Mouse (Mus musculus): Measurements from ENCODE around the gene Cacna2d1. TPM values are rescaled to one million over a fixed set of nuclear protein-coding genes. Genes with fewer than 3 reads are reported as not detected.

Cacna2d1 gene
- polyA plus RNA-seq, 1 experiment from 2014 or later, result 13.1 TPM

DNA sequence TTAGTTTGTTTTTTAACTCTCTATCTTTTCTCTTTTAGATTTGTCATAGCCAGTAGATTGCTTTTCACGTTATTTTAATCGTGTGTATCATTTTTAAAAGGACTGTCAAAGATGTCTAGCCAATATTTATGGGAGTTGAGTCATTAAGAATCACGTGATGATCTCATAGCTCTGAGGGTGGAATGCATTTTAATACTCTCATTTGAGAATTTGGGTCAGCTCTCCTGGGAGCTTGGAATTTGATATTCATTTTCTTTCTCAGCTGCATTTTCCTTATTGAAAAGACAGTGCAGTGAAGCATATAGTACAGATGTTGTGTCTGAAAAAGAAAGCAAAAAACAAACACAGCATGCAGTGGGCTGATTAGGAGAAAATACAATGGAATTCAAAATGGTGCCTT is 129.5 kb downstream of the Cacna2d1 start:
- 51% methylated on average over 3 of the region's 3 CpGs for WGBS
- Histone ChIP-seq H3K36me3 (ENCODE audit: control insufficient read depth, insufficient read depth, low read length) (no peaks in the 10 kb centered on the region), H3K9ac (ENCODE audit: low read length) (no peak overlapping the region), H3K9me3 (replicated peaks; ENCODE audit: control insufficient read depth, low read length) (no peaks in the 10 kb centered on the region), H3K4me1 (ENCODE audit: control insufficient read depth, insufficient read depth, low read length) (no peaks in the 10 kb centered on the region), H3K27me3 (ENCODE audit: control insufficient read depth, insufficient read depth, low read length) (no peaks in the 10 kb centered on the region), H3K4me2 (ENCODE audit: low read depth, low read length) (no peak overlapping the region), H3K4me3 (replicated peaks; ENCODE audit: low read length) (no peak overlapping the region), H3K27ac (ENCODE audit: low read length) (no peak overlapping the region)
- no peak for ATAC-seq (ENCODE audit: insufficient read depth, low FRiP score)

DNA sequence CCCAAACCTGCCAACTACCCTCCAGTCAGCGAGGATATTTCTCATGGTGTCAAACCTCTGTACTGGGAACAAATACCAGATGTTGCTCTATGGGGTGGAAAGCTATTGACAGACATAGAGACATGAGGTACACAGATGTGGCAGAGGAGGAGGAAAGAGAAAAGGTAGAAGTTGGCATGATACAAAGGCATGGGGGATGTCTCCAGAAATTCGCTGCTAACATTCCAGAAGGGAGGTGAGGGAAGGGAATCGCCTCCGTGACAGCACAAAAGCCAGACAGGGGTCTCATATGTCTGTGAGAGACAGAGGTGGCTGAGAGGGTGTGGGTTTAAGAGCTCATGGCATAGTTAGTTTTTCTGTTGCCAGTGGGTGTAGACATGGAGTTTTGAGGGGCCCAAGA is 131.3 kb downstream of the Cacna2d1 start:
- Histone ChIP-seq H3K4me1 (ENCODE audit: control insufficient read depth, insufficient read depth, low read length) (no peaks in the 10 kb centered on the region), H3K4me2 (ENCODE audit: low read depth, low read length) (no peak overlapping the region), H3K4me3 (replicated peaks; ENCODE audit: low read length) (no peak overlapping the region), H3K36me3 (ENCODE audit: control insufficient read depth, insufficient read depth, low read length) (no peaks in the 10 kb centered on the region), H3K27ac (ENCODE audit: low read length) (no peak overlapping the region), H3K9me3 (replicated peaks; ENCODE audit: control insufficient read depth, low read length) (no peaks in the 10 kb centered on the region), H3K27me3 (ENCODE audit: control insufficient read depth, insufficient read depth, low read length) (no peaks in the 10 kb centered on the region), H3K9ac (ENCODE audit: low read length) (no peak overlapping the region)
- no peak for ATAC-seq (ENCODE audit: insufficient read depth, low FRiP score)
- WGBS, result 82% methylated on average over 4 of the region's 4 CpGs

DNA sequence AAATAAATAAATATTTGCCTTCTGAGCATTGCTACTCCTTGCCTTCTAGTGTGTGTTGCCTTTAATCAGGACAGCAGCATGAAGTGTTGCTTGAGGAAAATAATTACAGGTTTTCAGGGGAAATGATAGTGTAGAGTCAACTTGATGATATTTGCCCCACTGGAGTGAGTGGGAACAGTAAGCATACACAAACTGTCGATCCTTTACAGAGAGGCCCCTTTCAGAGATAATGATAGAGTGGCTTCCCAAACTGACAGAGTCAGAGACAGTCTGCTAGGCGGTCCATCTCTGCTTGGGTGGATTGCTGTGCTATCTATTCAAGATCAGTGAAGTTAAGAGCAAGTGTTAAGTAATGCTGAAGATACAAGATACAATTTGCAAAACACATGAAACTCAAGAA is 147.8 kb downstream of the Cacna2d1 start:
- Histone ChIP-seq H3K27ac (ENCODE audit: low read length) (no peak overlapping the region), H3K36me3 (ENCODE audit: control insufficient read depth, insufficient read depth, low read length) (no peaks in the 10 kb centered on the region), H3K4me3 (replicated peaks; ENCODE audit: low read length) (no peak overlapping the region), H3K27me3 (ENCODE audit: control insufficient read depth, insufficient read depth, low read length) (no peaks in the 10 kb centered on the region), H3K9ac (ENCODE audit: low read length) (no peak overlapping the region), H3K4me1 (ENCODE audit: control insufficient read depth, insufficient read depth, low read length) (no peaks in the 10 kb centered on the region), H3K9me3 (replicated peaks; ENCODE audit: control insufficient read depth, low read length) (no peaks in the 10 kb centered on the region), H3K4me2 (ENCODE audit: low read depth, low read length) (no peak overlapping the region)
- no peak for ATAC-seq (ENCODE audit: insufficient read depth, low FRiP score)
- 61% methylated on average over 2 of the region's 2 CpGs for WGBS

DNA sequence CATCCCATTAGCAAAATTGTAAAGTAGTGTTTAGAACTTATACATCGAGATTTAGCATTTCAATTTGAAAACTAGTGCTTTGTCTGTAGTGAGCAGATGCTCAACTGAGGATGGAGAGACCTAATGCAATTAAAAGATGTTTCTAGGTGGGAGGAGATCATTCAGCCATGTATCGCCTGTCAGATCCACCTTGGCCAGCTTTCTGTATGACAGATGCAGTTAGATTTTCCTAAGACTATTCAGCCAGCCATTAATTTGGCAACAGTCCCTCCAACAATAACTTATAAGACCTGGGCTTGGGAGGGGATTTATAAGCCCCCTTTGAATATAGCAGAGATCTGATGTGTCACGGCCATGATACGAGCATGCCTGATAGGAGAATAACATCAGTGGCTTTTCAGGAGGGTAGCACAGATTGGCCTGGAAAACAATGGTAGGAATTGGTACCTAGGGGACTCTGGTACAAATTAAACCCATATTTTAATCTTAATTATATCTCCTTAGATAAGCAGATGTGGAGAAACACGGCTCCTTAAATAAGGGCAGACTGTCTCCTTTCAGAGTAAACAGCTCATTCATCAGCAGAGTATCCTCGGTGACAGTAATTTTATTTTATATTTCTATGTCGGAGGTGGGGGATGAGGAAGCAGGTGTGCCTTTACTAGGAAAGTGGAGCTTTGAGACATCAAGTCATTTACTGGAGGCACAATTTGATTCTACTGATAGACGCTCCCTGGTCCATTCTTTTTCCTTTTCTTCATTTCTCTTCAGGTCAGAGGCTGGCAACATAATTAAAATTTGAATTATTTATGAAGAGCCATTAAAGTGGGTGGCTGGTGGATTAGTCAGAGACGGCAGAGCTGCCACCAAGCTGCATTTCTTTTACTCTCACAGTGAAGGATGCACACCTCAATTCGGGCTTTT is 152.8 kb downstream of the Cacna2d1 start:
- H3K4me1 ChIP-seq (ENCODE audit: control insufficient read depth, insufficient read depth, low read length), result no peaks in the 10 kb centered on the region
- no peak overlapping the region for H3K9ac ChIP-seq (ENCODE audit: low read length)
- 74% methylated on average over 10 of the region's 10 CpGs for WGBS
- H3K4me2 ChIP-seq (ENCODE audit: low read depth, low read length), result no peak overlapping the region
- no peak overlapping the region for H3K27ac ChIP-seq (ENCODE audit: low read length)
- no peak overlapping the region for H3K4me3 ChIP-seq (replicated peaks; ENCODE audit: low read length)
- H3K36me3 ChIP-seq (ENCODE audit: control insufficient read depth, insufficient read depth, low read length), result no peaks in the 10 kb centered on the region
- no peaks in the 10 kb centered on the region for H3K27me3 ChIP-seq (ENCODE audit: control insufficient read depth, insufficient read depth, low read length)
- ATAC-seq (ENCODE audit: insufficient read depth, low FRiP score), result no peak
- H3K9me3 ChIP-seq (replicated peaks; ENCODE audit: control insufficient read depth, low read length), result no peaks in the 10 kb centered on the region

DNA sequence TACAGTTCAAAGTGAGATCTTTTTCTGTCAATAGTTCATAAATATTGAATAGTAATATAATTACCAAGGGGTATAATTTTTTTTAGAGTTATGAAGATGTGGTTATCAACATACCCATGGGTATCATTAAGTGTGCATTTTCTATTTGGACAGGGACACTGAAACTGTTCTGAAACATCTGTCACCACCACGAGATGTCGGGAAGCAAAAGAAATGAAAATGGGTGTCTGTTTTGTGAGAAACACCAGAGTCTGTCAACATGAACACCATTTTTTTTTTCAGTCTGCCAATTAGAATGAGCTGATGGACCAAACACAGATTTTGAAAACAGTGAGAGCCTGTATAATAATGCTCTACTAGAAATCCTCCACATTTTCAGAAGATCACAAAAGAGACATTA is 153.5 kb downstream of the Cacna2d1 start:
- WGBS, result 73% methylated on average over 2 of the region's 2 CpGs
- no peak overlapping the region for H3K9ac ChIP-seq (ENCODE audit: low read length)
- H3K27ac ChIP-seq (ENCODE audit: low read length), result no peak overlapping the region
- H3K4me3 ChIP-seq (replicated peaks; ENCODE audit: low read length), result no peak overlapping the region
- no peaks in the 10 kb centered on the region for H3K27me3 ChIP-seq (ENCODE audit: control insufficient read depth, insufficient read depth, low read length)
- no peaks in the 10 kb centered on the region for H3K4me1 ChIP-seq (ENCODE audit: control insufficient read depth, insufficient read depth, low read length)
- no peak for ATAC-seq (ENCODE audit: insufficient read depth, low FRiP score)
- H3K9me3 ChIP-seq (replicated peaks; ENCODE audit: control insufficient read depth, low read length), result no peaks in the 10 kb centered on the region
- no peaks in the 10 kb centered on the region for H3K36me3 ChIP-seq (ENCODE audit: control insufficient read depth, insufficient read depth, low read length)
- no peak overlapping the region for H3K4me2 ChIP-seq (ENCODE audit: low read depth, low read length)

DNA sequence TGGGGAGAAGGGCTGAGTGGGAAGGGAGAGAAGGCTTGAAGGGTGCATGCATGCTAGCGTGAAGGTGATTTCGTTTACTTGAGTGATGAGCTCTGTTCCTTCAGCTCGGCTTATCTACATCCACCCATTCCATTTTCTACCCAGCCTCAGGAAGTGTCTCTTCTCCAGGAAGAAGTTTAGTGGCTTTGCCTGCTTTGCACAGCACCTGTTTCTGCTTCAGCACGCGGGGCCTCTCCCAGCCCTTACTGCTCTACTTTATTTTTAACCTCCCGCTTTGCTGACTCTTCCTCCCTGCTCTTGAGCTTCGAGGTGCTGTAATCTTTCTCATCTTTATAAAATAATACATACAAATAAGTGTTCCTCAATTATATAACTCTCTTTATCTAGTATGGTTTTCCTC is 158.0 kb downstream of the Cacna2d1 start:
- Histone ChIP-seq H3K9me3 (replicated peaks; ENCODE audit: control insufficient read depth, low read length) (no peaks in the 10 kb centered on the region), H3K4me1 (ENCODE audit: control insufficient read depth, insufficient read depth, low read length) (no peaks in the 10 kb centered on the region), H3K4me3 (replicated peaks; ENCODE audit: low read length) (no peak overlapping the region), H3K4me2 (ENCODE audit: low read depth, low read length) (no peak overlapping the region), H3K27me3 (ENCODE audit: control insufficient read depth, insufficient read depth, low read length) (no peaks in the 10 kb centered on the region), H3K36me3 (ENCODE audit: control insufficient read depth, insufficient read depth, low read length) (no peaks in the 10 kb centered on the region), H3K27ac (ENCODE audit: low read length) (no peak overlapping the region), H3K9ac (ENCODE audit: low read length) (no peak overlapping the region)
- no peak for ATAC-seq (ENCODE audit: insufficient read depth, low FRiP score)
- 71% methylated on average over 7 of the region's 7 CpGs for WGBS

DNA sequence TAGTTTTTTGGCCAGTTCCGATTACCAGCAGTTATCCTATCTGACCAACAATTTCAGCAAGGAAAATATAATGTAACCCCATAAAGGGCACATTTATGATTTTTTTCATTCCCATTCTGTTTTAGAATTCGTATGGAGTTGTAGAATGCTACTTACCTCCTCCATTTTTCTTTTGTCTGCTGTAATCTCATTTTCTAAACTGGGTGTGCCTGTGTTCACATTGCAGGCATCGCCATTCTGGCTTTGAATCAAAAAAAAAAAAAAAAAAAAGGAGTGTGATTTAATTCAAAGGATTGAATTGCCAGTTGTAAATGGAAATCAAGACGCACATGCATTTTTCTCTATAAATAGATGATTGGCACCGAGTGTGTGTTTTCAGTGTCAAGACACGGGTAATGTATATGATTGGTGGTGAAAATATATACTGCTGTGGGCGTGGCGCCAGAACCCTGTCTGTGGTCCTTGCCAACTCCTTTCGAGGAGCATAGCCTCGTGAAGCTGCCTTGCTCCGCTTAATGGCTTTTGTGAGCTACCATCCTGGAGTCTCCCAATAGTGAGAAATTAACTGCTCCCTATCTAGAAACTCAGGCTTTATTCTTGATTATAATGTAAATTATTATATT is 158.7 kb downstream of the Cacna2d1 start:
- Histone ChIP-seq H3K4me2 (ENCODE audit: low read depth, low read length) (no peak overlapping the region), H3K27ac (ENCODE audit: low read length) (no peak overlapping the region), H3K4me3 (replicated peaks; ENCODE audit: low read length) (no peak overlapping the region), H3K9me3 (replicated peaks; ENCODE audit: control insufficient read depth, low read length) (no peaks in the 10 kb centered on the region), H3K36me3 (ENCODE audit: control insufficient read depth, insufficient read depth, low read length) (no peaks in the 10 kb centered on the region), H3K9ac (ENCODE audit: low read length) (no peak overlapping the region), H3K4me1 (ENCODE audit: control insufficient read depth, insufficient read depth, low read length) (no peaks in the 10 kb centered on the region), H3K27me3 (ENCODE audit: control insufficient read depth, insufficient read depth, low read length) (no peaks in the 10 kb centered on the region)
- no peak for ATAC-seq (ENCODE audit: insufficient read depth, low FRiP score)
- 68% methylated on average over 11 of the region's 11 CpGs for WGBS

DNA sequence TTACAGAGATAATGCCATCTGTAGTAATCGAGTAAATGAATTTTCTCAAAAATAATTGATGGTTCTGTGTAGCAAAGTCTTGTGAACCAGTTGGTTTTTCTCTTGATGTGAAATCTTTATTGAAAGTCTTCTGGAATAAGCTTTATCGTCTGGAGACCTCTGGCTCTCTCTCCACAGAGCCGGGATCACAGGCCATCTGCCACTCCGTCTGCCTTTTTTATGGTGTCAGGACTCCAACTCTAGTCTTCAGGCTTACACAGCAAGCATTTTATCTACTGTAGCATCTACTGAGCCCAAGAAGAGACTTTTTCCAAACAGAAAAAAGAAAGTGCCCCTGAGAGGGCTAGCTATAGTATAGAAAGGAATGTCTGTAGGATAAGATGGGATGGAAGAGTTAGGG is 160.9 kb downstream of the Cacna2d1 start:
- Histone ChIP-seq H3K4me2 (ENCODE audit: low read depth, low read length) (no peak overlapping the region), H3K4me3 (replicated peaks; ENCODE audit: low read length) (no peak overlapping the region), H3K9ac (ENCODE audit: low read length) (no peak overlapping the region), H3K27me3 (ENCODE audit: control insufficient read depth, insufficient read depth, low read length) (no peaks in the 10 kb centered on the region), H3K4me1 (ENCODE audit: control insufficient read depth, insufficient read depth, low read length) (no peaks in the 10 kb centered on the region), H3K36me3 (ENCODE audit: control insufficient read depth, insufficient read depth, low read length) (no peaks in the 10 kb centered on the region), H3K27ac (ENCODE audit: low read length) (no peak overlapping the region), H3K9me3 (replicated peaks; ENCODE audit: control insufficient read depth, low read length) (no peaks in the 10 kb centered on the region)
- 45% methylated on average over 4 of the region's 4 CpGs for WGBS
- ATAC-seq (ENCODE audit: insufficient read depth, low FRiP score), result no peak

DNA sequence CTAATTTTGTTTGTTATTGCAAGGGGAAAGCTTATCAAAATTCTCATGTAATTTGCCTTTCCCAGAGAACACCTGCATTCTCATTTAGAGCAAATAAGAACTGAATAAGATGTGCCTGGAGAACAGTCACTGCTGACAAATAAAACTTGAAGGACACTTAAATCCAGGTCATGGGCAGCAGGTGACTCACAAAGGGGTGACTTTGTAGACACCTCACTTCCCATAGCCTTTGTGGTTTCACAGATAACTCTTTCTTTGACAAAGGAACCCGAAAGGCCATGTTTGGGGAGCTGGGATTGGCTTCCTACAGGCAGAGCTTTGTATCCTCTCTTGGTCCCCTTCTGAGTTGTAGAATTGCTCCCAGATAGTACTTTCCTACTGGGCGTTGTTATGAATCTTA is 164.3 kb downstream of the Cacna2d1 start:
- H3K9ac ChIP-seq (ENCODE audit: low read length), result no peak overlapping the region
- no peak overlapping the region for H3K4me2 ChIP-seq (ENCODE audit: low read depth, low read length)
- no peaks in the 10 kb centered on the region for H3K27me3 ChIP-seq (ENCODE audit: control insufficient read depth, insufficient read depth, low read length)
- H3K9me3 ChIP-seq (replicated peaks; ENCODE audit: control insufficient read depth, low read length), result no peaks in the 10 kb centered on the region
- H3K27ac ChIP-seq (ENCODE audit: low read length), result no peak overlapping the region
- H3K4me1 ChIP-seq (ENCODE audit: control insufficient read depth, insufficient read depth, low read length), result no peaks in the 10 kb centered on the region
- no peak for ATAC-seq (ENCODE audit: insufficient read depth, low FRiP score)
- WGBS, result 79% methylated on average over 2 of the region's 2 CpGs
- no peaks in the 10 kb centered on the region for H3K36me3 ChIP-seq (ENCODE audit: control insufficient read depth, insufficient read depth, low read length)
- no peak overlapping the region for H3K4me3 ChIP-seq (replicated peaks; ENCODE audit: low read length)
